Mouse (Mus musculus): ENCODE measurements around the gene Lmo4. TPM values are rescaled to one million over a fixed set of nuclear protein-coding genes. Genes with fewer than 3 reads are reported as not detected.

The Lmo4 gene
- polyA plus RNA-seq, 1 experiment: 39.7 TPM

DNA sequence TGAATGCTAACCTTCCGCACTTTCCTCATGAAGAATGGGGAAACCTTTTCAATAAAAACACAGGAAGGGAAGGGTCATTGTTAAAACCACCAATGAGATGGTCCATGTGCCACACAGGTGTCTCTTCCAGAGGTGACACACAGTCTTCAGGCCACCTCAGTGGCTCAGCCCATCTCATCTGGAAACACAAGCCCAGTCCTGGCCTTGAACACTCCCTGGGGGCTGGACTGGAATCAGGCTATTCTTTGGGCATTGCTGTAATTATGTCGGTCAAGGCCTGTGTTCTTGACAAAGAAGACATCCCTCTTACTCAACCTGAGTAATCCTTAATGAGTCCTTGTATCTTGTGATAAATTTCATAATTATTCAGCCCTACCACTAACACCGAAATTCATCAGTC, 36.1 kb upstream of the Lmo4 start:
- TF ChIP-seq FOSL1 (IDR thresholded peaks at IDR 0.05; ENCODE audit: insufficient read depth, low read length, poor library complexity, severe bottlenecking) (no peak), MAX (IDR thresholded peaks at IDR 0.05) (no peak), CEBPB (IDR thresholded peaks at IDR 0.05; ENCODE audit: low read depth) (no peak), CTCF (IDR thresholded peaks at IDR 0.05; ENCODE audit: control insufficient read depth, insufficient read depth, insufficient read length) (no peak), USF1 (IDR thresholded peaks at IDR 0.05; ENCODE audit: low read depth) (no peak), MYOG (IDR thresholded peaks at IDR 0.05; ENCODE audit: control insufficient read depth, extremely low read depth, insufficient read length) (no peak), MYOD1 (IDR thresholded peaks at IDR 0.05; ENCODE audit: control insufficient read depth, insufficient read length, low read depth) (no peak)
- Histone ChIP-seq H3K4me3 (ENCODE audit: insufficient read depth, poor library complexity, severe bottlenecking) (no peak overlapping the region), H3K27me3 (ENCODE audit: control insufficient read depth, insufficient read depth, insufficient read length) (peaks cover 4% of the 10 kb centered on the region), H3K79me2 (ENCODE audit: control insufficient read depth, insufficient read depth) (no peaks in the 10 kb centered on the region), H3K79me3 (ENCODE audit: low read depth) (no peaks in the 10 kb centered on the region), H3K36me3 (ENCODE audit: control insufficient read depth, insufficient read depth) (no peaks in the 10 kb centered on the region), H3ac (ENCODE audit: control insufficient read depth, insufficient read length, low read depth) (no peak overlapping the region)

DNA sequence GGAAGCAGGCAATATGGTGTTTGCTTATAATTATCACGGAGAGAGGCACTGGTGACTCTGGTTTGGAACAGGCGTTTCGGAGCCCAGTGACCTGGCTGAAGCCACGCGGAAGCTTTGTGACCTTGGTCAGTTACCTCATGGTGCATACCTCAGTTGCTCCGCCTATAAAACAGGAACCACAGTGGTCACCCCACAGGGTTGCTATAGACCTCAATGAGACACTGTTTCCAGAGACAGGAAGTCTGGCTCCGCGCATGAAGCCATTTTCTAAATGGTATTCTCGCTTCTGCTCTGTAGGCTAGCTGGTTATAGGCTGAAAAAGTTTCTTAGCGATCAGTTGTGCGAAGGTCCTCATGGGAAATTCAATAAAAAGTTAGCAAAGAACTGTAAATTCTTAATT, 33.5 kb upstream of the Lmo4 start:
- Histone ChIP-seq H3K27me3 (ENCODE audit: control insufficient read depth, insufficient read depth, insufficient read length) (peaks cover 4% of the 10 kb centered on the region), H3K4me3 (ENCODE audit: insufficient read depth, poor library complexity, severe bottlenecking) (no peak overlapping the region), H3K36me3 (ENCODE audit: control insufficient read depth, insufficient read depth) (no peaks in the 10 kb centered on the region), H3K79me3 (ENCODE audit: low read depth) (no peaks in the 10 kb centered on the region), H3K79me2 (ENCODE audit: control insufficient read depth, insufficient read depth) (no peaks in the 10 kb centered on the region), H3ac (ENCODE audit: control insufficient read depth, insufficient read length, low read depth) (no peak overlapping the region)
- no peak for TF ChIP-seq MYOD1 (IDR thresholded peaks at IDR 0.05; ENCODE audit: control insufficient read depth, insufficient read length, low read depth)
- no peak for TF ChIP-seq FOSL1 (IDR thresholded peaks at IDR 0.05; ENCODE audit: insufficient read depth, low read length, poor library complexity, severe bottlenecking)
- no peak for TF ChIP-seq CTCF (IDR thresholded peaks at IDR 0.05; ENCODE audit: control insufficient read depth, insufficient read depth, insufficient read length)
- no peak for TF ChIP-seq CEBPB (IDR thresholded peaks at IDR 0.05; ENCODE audit: low read depth)
- no peak for TF ChIP-seq USF1 (IDR thresholded peaks at IDR 0.05; ENCODE audit: low read depth)
- TF ChIP-seq MAX (IDR thresholded peaks at IDR 0.05): no peak

DNA sequence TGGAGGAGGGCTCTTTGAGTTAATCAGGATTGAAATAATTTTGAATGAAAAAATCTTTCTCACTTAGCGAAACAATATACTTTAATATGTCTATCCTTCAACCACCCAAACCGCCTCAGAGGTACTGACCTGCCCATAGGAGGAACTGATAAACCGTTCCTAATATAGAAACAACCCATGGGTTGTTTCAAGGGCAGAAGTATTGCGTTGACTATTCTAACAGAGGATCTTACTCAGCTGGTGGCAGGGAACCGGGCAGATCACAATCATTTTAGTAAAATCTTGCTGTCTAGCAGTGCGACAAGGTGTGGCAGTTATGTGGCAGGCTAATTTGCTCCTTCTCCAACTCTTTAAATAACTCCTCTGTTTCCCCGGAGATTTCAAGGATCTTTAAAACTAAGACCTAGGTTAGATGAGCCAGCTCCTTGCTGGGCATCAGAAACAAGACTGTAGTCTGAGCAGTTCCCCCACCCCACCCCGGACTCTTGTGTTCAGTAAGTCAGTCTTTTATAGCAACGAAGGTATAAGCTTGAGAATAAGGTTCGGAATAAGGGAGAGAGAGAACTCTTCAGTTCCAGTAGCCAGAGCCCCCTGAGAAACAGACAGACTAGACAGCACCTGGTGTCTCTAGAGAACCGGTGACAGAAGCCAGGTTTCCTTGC, 27.5 kb upstream of the Lmo4 start:
- Histone ChIP-seq H3ac (ENCODE audit: control insufficient read depth, insufficient read length, low read depth) (no peak overlapping the region), H3K27me3 (ENCODE audit: control insufficient read depth, insufficient read depth, insufficient read length) (no peaks in the 10 kb centered on the region), H3K79me3 (ENCODE audit: low read depth) (no peaks in the 10 kb centered on the region), H3K36me3 (ENCODE audit: control insufficient read depth, insufficient read depth) (no peaks in the 10 kb centered on the region), H3K4me3 (ENCODE audit: insufficient read depth, poor library complexity, severe bottlenecking) (no peak overlapping the region), H3K79me2 (ENCODE audit: control insufficient read depth, insufficient read depth) (no peaks in the 10 kb centered on the region)
- TF ChIP-seq MYOD1 (IDR thresholded peaks at IDR 0.05; ENCODE audit: control insufficient read depth, insufficient read length, low read depth) (no peak), CTCF (IDR thresholded peaks at IDR 0.05; ENCODE audit: control insufficient read depth, insufficient read depth, insufficient read length) (no peak), MYOG (IDR thresholded peaks at IDR 0.05; ENCODE audit: control insufficient read depth, extremely low read depth, insufficient read length) (no peak), FOSL1 (IDR thresholded peaks at IDR 0.05; ENCODE audit: insufficient read depth, low read length, poor library complexity, severe bottlenecking) (no peak)

DNA sequence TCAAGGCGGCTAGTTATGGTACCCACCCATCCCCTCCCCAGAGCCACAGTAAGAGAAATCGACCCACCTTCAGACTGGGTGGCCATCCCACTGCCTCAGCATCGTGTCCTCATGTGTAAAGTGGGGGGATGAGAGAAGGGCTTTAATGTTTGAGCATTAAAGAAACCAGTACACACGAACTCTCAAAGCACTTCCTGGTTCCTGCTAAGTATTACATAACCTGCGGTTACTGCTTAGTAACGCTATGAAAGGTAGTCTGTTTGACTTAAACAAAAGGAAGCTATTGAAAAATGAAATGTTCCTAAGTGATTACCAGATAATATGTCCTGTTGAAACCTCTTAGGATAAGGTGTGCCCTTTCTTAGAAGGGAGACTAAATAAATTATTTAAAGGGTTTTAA, 26.9 kb upstream of the Lmo4 start:
- H3K79me2 ChIP-seq (ENCODE audit: control insufficient read depth, insufficient read depth): no peaks in the 10 kb centered on the region
- no peaks in the 10 kb centered on the region for H3K79me3 ChIP-seq (ENCODE audit: low read depth)
- H3K4me3 ChIP-seq (ENCODE audit: insufficient read depth, poor library complexity, severe bottlenecking): no peak overlapping the region
- H3ac ChIP-seq (ENCODE audit: control insufficient read depth, insufficient read length, low read depth): no peak overlapping the region
- H3K27me3 ChIP-seq (ENCODE audit: control insufficient read depth, insufficient read depth, insufficient read length): no peaks in the 10 kb centered on the region
- H3K36me3 ChIP-seq (ENCODE audit: control insufficient read depth, insufficient read depth): no peaks in the 10 kb centered on the region
- TF ChIP-seq MYOD1 (IDR thresholded peaks at IDR 0.05; ENCODE audit: control insufficient read depth, insufficient read length, low read depth): no peak
- no peak for TF ChIP-seq FOSL1 (IDR thresholded peaks at IDR 0.05; ENCODE audit: insufficient read depth, low read length, poor library complexity, severe bottlenecking)
- TF ChIP-seq MAX (IDR thresholded peaks at IDR 0.05): no peak
- TF ChIP-seq CTCF (IDR thresholded peaks at IDR 0.05; ENCODE audit: control insufficient read depth, insufficient read depth, insufficient read length): no peak
- TF ChIP-seq USF1 (IDR thresholded peaks at IDR 0.05; ENCODE audit: low read depth): no peak
- TF ChIP-seq CEBPB (IDR thresholded peaks at IDR 0.05; ENCODE audit: low read depth): no peak
- TF ChIP-seq MYOG (IDR thresholded peaks at IDR 0.05; ENCODE audit: control insufficient read depth, extremely low read depth, insufficient read length): no peak

DNA sequence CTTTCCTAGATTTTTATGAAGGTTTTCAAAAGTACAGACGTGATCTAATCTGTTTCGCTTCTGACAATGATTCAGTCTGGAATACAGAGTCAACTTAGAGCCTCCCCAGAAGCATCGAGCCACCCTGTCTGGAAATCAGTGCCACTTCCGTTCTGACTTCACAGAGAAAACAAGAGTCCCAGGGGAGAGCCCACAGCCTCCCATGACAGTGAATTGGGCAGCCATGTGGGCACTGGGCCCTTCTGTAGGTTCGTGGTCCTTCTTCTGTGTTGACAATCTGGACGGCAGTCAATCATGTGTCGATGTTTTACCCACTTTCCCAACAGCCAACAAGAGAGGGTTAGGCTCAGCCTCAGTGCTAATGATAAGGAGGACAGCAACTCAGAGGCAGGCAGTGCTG, 26.4 kb upstream of the Lmo4 start:
- no peaks in the 10 kb centered on the region for H3K36me3 ChIP-seq (ENCODE audit: control insufficient read depth, insufficient read depth)
- no peak overlapping the region for H3ac ChIP-seq (ENCODE audit: control insufficient read depth, insufficient read length, low read depth)
- TF ChIP-seq MYOG (IDR thresholded peaks at IDR 0.05; ENCODE audit: control insufficient read depth, extremely low read depth, insufficient read length): no peak
- no peak for TF ChIP-seq FOSL1 (IDR thresholded peaks at IDR 0.05; ENCODE audit: insufficient read depth, low read length, poor library complexity, severe bottlenecking)
- TF ChIP-seq MAX (IDR thresholded peaks at IDR 0.05): no peak
- no peak for TF ChIP-seq CTCF (IDR thresholded peaks at IDR 0.05; ENCODE audit: control insufficient read depth, insufficient read depth, insufficient read length)
- TF ChIP-seq USF1 (IDR thresholded peaks at IDR 0.05; ENCODE audit: low read depth): no peak
- no peak for TF ChIP-seq MYOD1 (IDR thresholded peaks at IDR 0.05; ENCODE audit: control insufficient read depth, insufficient read length, low read depth)
- no peak for TF ChIP-seq CEBPB (IDR thresholded peaks at IDR 0.05; ENCODE audit: low read depth)
- no peaks in the 10 kb centered on the region for H3K79me3 ChIP-seq (ENCODE audit: low read depth)
- H3K79me2 ChIP-seq (ENCODE audit: control insufficient read depth, insufficient read depth): no peaks in the 10 kb centered on the region
- H3K4me3 ChIP-seq (ENCODE audit: insufficient read depth, poor library complexity, severe bottlenecking): no peak overlapping the region
- no peaks in the 10 kb centered on the region for H3K27me3 ChIP-seq (ENCODE audit: control insufficient read depth, insufficient read depth, insufficient read length)

DNA sequence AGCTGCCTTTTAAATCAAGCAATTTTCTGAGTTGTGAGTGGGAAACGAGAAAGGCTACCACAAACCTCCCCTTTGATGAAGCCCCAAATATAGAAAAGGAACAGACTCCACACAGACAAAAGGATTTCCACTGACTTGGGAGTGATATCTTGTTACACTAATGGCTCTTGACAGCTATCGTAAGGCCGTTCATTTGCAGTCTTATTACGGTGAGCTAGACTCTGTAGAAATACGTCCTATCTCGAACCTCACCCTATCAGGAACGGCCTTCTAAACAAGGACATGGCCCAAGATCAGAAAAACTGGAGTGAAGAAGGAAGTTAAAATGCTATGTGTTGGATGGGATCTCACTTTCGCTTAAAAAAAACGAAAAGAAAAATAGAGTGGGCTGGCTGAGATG, 25.0 kb upstream of the Lmo4 start:
- Histone ChIP-seq H3K36me3 (ENCODE audit: control insufficient read depth, insufficient read depth) (no peaks in the 10 kb centered on the region), H3ac (ENCODE audit: control insufficient read depth, insufficient read length, low read depth) (no peak overlapping the region), H3K4me3 (ENCODE audit: insufficient read depth, poor library complexity, severe bottlenecking) (no peak overlapping the region), H3K79me3 (ENCODE audit: low read depth) (no peaks in the 10 kb centered on the region), H3K27me3 (ENCODE audit: control insufficient read depth, insufficient read depth, insufficient read length) (no peaks in the 10 kb centered on the region), H3K79me2 (ENCODE audit: control insufficient read depth, insufficient read depth) (no peaks in the 10 kb centered on the region)
- no peak for TF ChIP-seq MYOD1 (IDR thresholded peaks at IDR 0.05; ENCODE audit: control insufficient read depth, insufficient read length, low read depth)
- no peak for TF ChIP-seq CEBPB (IDR thresholded peaks at IDR 0.05; ENCODE audit: low read depth)
- TF ChIP-seq FOSL1 (IDR thresholded peaks at IDR 0.05; ENCODE audit: insufficient read depth, low read length, poor library complexity, severe bottlenecking): no peak
- TF ChIP-seq MAX (IDR thresholded peaks at IDR 0.05): no peak
- no peak for TF ChIP-seq CTCF (IDR thresholded peaks at IDR 0.05; ENCODE audit: control insufficient read depth, insufficient read depth, insufficient read length)
- no peak for TF ChIP-seq USF1 (IDR thresholded peaks at IDR 0.05; ENCODE audit: low read depth)
- no peak for TF ChIP-seq MYOG (IDR thresholded peaks at IDR 0.05; ENCODE audit: control insufficient read depth, extremely low read depth, insufficient read length)
